Mouse (Mus musculus) embryo, embryonic 9.5 days (tissue): ENCODE results near the gene Agtpbp1.
"Not testable (repeated sequence)": the region's sequence is repeated elsewhere in the genome, so short reads cannot be mapped to it uniquely, and the experiment has no call there.

Experiments
- DNase-seq: peaks from one replicate; pipeline ENCODE4 v3.0.0-alpha.2; 2017; ENCODE audit errors: extremely low spot score

Agtpbp1 gene

GRCm38 (mm10) chr13:59481484-59481855 lies 103.6 kb downstream of the Agtpbp1 start:
- DNase-seq, result no peak

GRCm38 (mm10) chr13:59480599-59481483 lies 104.2 kb downstream of the Agtpbp1 start:
- DNase-seq, result no peak

GRCm38 (mm10) chr13:59477928-59478327 lies 107.1 kb downstream of the Agtpbp1 start:
- DNase-seq, result not testable (repeated sequence)

GRCm38 (mm10) chr13:59477451-59477850 lies 107.6 kb downstream of the Agtpbp1 start:
- no peak for DNase-seq

- DNase-seq, result no peak
Observed at GRCm38 (mm10) chr13:59474973-59475372, 110.1 kb downstream of the Agtpbp1 start.

- DNase-seq, result no peak
Observed at GRCm38 (mm10) chr13:59473341-59473740, 111.7 kb downstream of the Agtpbp1 start.

GRCm38 (mm10) chr13:59472222-59472621 lies 112.8 kb downstream of the Agtpbp1 start:
- DNase-seq, result no peak

GRCm38 (mm10) chr13:59469701-59470100 lies 115.3 kb downstream of the Agtpbp1 start:
- DNase-seq, result no peak

- DNase-seq, result no peak
Observed at GRCm38 (mm10) chr13:59468181-59468802, 116.7 kb downstream of the Agtpbp1 start.

GRCm38 (mm10) chr13:59467591-59467990 lies 117.4 kb downstream of the Agtpbp1 start:
- no peak for DNase-seq

- no peak for DNase-seq
Observed at GRCm38 (mm10) chr13:59460958-59461357, 124.1 kb downstream of the Agtpbp1 start.

GRCm38 (mm10) chr13:59456203-59456602 lies 128.8 kb downstream of the Agtpbp1 start:
- DNase-seq, result no peak

- DNase-seq, result no peak
Observed at GRCm38 (mm10) chr13:59454001-59454785, 130.8 kb downstream of the Agtpbp1 start.

GRCm38 (mm10) chr13:59453582-59453981 lies 131.4 kb downstream of the Agtpbp1 start:
- no peak for DNase-seq

- DNase-seq, result peak; percentile 53
Observed at GRCm38 (mm10) chr13:59453045-59453444, 132.0 kb downstream of the Agtpbp1 start.

GRCm38 (mm10) chr13:59450840-59451239 lies 134.2 kb downstream of the Agtpbp1 start:
- no peak for DNase-seq

GRCm38 (mm10) chr13:59447130-59447529 lies 137.9 kb downstream of the Agtpbp1 start:
- DNase-seq, result no peak

GRCm38 (mm10) chr13:59445179-59445578 lies 139.8 kb downstream of the Agtpbp1 start:
- no peak for DNase-seq

- DNase-seq, result no peak
Observed at GRCm38 (mm10) chr13:59444371-59444770, 140.7 kb downstream of the Agtpbp1 start.

GRCm38 (mm10) chr13:59439683-59440082 lies 145.3 kb downstream of the Agtpbp1 start:
- DNase-seq, result no peak

- DNase-seq, result no peak
Observed at GRCm38 (mm10) chr13:59434554-59434953, 150.5 kb downstream of the Agtpbp1 start.

GRCm38 (mm10) chr13:59431124-59431864 lies 153.7 kb downstream of the Agtpbp1 start:
- peak; percentile 37 for DNase-seq
